Mouse (Mus musculus): ENCODE measurements around the gene Ncapd3.
A peak's percentile ranks its signal among the peaks of the same experiment; 100 is the strongest.

Ncapd3 gene

DNA sequence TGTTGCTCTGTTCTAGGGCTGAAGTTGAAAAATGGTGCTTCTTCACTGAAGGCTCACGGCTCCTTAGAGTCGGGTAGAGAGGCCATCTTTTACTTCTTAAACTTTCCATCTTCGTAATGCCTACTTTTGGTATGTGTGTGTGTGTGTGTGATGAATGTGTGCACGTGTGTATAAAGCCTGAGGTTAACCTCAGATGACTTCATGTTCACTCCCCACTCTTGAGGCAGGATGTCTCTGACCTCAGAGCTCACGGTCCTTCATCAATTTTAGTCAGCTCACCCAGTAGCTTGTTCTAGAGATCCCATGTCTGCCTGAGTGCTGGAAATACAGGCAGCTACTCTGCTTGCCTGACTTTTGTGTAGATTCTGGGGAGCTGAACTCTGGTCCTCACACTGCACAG, 13.9 kb downstream of the Ncapd3 start:
- DNase-seq (ENCODE audit: inconsistent ontology term): no peak

- no peak for DNase-seq (ENCODE audit: inconsistent ontology term)
Observed at GRCm38 (mm10) chr9:27049492-27049891, 19.5 kb downstream of the Ncapd3 start.

DNA sequence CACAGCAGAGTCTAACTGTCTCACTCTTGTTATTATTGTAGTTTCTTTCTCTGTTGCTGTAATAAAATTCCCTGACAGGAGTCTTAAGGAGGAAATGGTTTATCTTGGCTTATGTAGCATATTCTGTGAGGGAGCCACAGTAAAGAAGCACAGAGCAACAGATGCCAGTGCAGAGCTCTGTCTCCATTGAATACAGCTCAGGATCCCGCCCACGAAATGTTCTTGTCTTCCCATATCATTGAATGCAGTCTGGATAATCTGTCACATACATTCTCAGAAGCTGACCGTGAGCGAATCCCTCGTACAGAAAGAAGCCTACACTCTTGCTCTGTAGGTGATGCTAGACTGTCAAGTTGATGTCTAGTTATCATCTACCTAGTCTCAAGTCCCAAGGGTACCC, 28.4 kb downstream of the Ncapd3 start:
- DNase-seq (ENCODE audit: inconsistent ontology term): no peak

DNA sequence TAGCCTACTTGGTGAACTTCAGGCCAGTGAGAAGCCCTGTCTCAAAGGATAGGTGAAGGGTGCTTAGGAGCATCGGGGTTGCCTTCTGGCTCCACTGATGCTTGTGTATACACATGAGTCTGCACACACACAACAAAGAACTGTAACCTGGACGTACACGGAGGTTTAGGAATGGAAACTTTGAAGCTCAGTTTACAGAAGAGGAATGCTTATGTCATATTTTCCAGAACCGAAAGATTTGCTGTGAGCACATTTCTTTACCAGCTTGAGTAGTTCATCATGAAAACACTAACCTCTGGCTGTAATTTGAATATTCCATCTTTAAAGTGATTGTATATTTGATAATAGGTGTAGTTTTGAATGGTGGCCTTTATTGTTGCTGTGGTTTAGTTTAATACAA, 40.9 kb downstream of the Ncapd3 start:
- no peak for DNase-seq (ENCODE audit: inconsistent ontology term)

DNA sequence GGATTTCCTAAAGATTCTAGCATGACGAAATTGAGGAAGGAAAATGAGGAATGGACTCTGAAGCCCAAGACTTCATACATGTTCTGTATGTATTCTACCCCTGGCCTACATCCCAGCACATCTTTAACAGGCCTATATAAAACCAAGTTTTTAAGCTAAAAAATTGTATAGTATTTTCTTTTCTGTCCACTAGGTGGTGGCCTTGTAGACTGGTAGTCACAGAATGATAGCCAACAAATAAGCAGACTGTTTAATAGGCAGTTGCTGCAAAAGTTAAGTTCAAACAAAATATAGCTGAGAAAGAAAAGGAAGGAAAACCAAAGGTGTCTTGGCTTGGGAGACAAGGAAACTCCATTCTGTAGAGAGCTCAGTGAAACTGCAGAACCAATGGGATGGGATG, 44.7 kb downstream of the Ncapd3 start:
- no peak for DNase-seq (ENCODE audit: inconsistent ontology term)

- DNase-seq (ENCODE audit: inconsistent ontology term): no peak
Observed at GRCm38 (mm10) chr9:27075812-27076211, 45.8 kb downstream of the Ncapd3 start.

DNA sequence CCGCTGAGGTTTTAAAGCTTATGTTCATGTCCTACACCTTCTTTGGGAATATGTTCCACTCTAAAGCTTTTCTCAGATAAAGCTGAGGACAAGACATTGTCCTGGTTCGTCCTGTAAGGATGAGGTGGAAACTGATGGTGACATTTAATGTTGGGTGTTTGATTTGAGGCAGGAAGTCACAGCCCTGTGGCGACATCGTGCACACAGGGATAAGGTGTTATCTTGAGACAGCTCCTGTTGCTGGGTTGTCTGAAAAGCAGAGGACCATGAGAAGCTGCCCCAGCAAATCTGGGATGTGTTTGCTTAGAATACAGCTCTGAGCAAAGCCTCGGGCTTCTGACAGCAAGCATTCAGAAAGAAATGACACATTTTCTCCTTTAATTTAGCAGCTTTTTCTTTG, 56.3 kb downstream of the Ncapd3 start:
- DNase-seq (ENCODE audit: inconsistent ontology term): no peak

DNA sequence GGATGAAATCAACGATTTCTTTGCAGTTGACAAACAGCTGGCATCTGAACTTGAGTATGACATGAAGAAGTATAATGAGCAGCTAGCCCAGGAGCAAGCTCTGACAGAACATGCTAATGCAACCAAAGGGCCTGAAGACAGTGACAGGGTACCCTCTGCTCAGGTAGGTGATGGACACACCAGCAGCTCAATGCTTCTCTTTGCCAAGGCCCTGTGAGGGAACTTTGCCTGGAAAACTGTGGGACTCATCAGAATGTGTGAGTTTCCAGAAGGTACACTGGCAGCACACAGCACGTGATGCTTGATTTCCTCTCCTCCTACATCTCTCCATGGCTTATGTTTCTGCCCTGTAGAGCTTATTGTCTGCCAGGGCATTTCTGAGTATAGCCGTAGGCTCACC, 57.4 kb downstream of the Ncapd3 start:
- DNase-seq (ENCODE audit: inconsistent ontology term): no peak

- no peak for DNase-seq (ENCODE audit: inconsistent ontology term)
Observed at GRCm38 (mm10) chr9:27090134-27090533, 60.2 kb downstream of the Ncapd3 start.

GRCm38 (mm10) chr9:27090801-27091775, 61.1 kb downstream of the Ncapd3 start:
- no peak for DNase-seq (ENCODE audit: inconsistent ontology term)

DNA sequence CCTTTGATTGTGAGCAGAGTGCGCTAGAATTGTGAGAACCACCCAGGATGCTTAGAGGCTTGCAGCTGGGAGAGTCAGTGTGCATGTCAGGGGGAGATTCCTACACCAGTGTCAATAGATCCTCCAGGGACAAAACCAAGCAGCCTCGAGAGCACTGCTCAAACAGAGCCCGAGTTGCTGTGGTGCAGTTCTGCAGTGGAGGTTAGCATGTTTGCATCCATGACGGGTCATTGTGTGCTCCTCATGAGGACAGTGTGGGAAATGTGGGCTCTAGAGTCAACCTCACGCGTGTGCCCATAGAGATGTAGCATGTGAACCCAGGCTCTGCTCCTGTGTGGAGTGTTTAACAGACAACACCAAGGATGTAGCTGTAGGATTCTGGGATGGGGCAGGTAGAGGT, 62.9 kb downstream of the Ncapd3 start:
- DNase-seq (ENCODE audit: inconsistent ontology term): no peak

DNA sequence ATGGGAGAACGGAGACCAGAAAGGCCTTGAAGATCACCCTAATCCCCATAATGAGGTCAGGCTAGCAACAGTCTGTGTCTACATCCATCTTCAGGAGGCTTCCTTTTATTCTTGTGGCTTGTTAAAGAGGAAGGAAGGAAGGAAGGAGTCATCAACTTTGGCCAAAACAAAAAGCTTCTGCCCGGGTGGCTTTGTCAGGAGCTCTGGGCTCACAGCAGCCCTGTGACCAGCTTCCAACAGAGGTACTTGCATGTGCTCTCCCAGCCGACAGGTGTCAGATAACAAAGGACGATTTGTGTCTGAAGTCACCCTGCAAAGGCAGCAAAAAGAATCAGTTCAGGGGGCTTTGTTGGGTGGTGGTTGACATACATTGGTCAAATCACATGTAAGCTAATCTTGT, 68.1 kb downstream of the Ncapd3 start:
- DNase-seq (ENCODE audit: inconsistent ontology term): peak; percentile 39

GRCm38 (mm10) chr9:27098557-27098956, 68.6 kb downstream of the Ncapd3 start:
- no peak for DNase-seq (ENCODE audit: inconsistent ontology term)

DNA sequence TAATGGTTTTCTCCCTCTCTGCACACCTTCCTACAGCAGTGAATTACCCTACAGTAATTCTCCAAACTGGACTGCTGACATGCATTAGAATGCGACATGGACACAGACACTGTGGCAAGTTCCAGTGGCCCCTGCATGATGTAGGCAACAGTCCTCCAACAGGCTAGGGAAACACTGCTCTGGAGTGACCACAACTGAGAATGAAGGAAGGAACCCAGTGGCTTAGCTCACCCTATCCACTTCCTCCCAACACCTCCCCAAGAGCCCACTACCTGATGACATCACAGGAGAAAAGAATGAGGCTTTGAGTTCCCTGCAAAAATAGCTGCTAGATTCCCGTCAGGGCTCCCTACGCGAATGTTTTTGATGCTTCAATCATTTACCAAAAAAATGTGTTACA, 69.5 kb downstream of the Ncapd3 start:
- DNase-seq (ENCODE audit: inconsistent ontology term): no peak

- DNase-seq (ENCODE audit: inconsistent ontology term): no peak
Observed at GRCm38 (mm10) chr9:27101466-27101865, 71.5 kb downstream of the Ncapd3 start.

DNA sequence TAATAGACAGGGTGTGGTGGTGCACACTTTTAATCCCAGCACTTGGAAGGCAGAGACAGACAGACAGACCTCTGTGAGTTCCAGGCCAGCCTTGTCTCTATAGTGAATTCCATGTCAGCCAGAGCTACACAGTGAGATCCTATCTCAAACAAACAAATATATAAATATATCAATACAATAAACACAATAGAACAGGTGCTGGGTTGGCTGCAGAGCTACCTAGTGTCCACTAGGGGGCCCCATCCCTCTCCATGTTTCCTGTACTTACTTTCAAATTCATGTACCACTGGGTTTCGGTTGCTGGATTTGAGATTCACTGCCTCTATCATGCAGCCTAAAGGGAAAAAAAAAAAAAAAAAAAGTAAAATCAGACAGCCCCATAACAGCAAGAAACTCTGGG, 76.1 kb downstream of the Ncapd3 start:
- peak; percentile 49 for DNase-seq (ENCODE audit: inconsistent ontology term)

- no peak for DNase-seq (ENCODE audit: inconsistent ontology term)
Observed at GRCm38 (mm10) chr9:27108451-27108850, 78.5 kb downstream of the Ncapd3 start.

DNA sequence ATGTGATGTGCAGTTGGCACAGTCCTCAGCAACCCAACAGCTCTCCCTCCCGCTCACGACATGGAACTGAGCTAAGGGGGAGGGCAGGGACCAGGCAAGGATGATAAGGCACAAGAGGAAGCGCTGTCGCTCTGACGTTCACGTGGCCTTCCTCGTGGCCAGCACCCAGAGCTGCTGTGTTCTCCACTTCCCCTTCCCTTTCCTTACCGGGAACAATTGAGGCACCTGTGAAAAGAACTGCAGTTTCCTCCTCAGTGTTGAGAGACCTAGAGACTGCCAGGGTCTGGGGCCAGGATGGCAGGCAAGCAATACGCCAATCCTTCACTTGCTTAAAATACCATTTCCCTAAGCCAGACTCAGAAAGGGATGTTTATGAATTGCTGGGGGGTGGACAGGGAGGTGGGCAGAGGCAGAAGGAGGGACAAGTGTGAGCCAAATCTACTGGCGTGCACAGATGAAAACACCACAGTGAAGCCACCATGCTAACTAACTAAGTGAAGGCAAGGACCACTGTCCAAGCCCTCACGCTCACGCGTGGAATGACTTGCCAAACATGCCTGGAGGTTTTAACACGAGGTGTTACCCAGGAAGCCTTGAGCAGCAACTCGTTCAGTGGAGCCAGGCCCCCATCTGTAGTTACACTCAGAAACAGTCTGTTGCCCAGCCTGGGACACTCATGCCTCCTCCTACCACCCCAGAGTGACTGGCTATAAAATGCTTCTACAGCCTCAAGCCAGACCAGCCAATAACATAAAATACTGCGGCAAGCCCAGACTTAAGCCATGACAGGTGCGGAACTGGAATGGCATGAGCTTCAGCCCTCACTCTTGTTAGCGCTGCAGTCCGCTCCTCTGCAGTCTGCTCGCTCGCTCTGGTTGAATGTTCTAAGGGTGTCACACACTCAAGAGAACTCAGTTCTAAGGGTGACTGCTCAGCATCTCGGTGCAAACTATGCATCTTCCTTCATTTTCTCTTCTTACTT, 79.8 kb downstream of the Ncapd3 start:
- no peak for DNase-seq (ENCODE audit: inconsistent ontology term)

DNA sequence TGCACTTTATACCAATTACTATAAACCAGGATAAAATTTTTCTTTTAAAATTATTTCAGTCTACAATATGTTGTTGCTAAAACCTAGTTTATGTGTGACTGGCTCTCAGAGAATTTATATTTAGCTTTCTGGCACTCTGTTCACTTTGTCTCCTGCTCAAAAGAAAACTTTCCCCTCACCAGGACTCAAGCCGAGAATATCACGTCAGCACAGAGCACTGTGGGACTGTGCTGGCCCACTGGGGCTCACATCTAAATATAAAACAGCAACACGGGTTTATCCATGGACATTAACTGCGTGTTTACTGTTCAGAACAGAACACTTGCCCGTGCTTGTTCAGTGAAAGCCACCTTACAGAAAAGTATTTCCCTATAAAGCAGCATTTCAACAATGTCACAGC, 80.7 kb downstream of the Ncapd3 start:
- no peak for DNase-seq (ENCODE audit: inconsistent ontology term)

GRCm38 (mm10) chr9:27111756-27112155, 81.8 kb downstream of the Ncapd3 start:
- no peak for DNase-seq (ENCODE audit: inconsistent ontology term)

DNA sequence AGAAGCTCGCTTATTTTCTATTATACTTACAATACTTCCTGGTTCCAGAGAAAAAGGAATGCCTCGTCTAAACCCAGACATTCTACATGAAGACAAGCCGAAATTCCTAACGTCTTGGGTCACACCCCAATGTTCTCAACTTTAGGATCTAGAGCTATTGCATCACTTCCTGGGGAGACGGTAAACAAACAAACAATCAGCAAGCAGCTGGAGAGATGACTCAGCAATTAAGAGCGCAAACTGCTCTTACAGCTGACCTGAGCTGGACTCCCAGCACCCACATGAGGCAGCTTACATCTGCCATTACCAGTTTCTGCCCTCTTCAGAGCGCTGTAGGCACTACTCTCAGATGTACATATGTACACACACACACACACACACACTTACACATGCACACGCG, 91.3 kb downstream of the Ncapd3 start:
- no peak for DNase-seq (ENCODE audit: inconsistent ontology term)

- no peak for DNase-seq (ENCODE audit: inconsistent ontology term)
Observed at GRCm38 (mm10) chr9:27122076-27122475, 92.1 kb downstream of the Ncapd3 start.
